Mouse (Mus musculus) CH12.LX (cell line): ENCODE results near the gene Srp68. TPM values are rescaled to one million over a fixed set of nuclear protein-coding genes. Genes with fewer than 3 reads are reported as not detected.
A peak's percentile ranks its signal among the peaks of the same experiment; 100 is the strongest.

Source experiments
- DNase-seq: peaks from one replicate; pipeline ENCODE4 v3.0.0-alpha.2; 2013; ENCODE audit errors: extremely low read depth
- H3K27ac ChIP-seq: 2 replicates; pipeline ENCODE4 v1.5.1; 2012; ENCODE audit warnings: low read depth, mild to moderate bottlenecking, control low read depth, moderate library complexity; ENCODE audit not compliant: insufficient read depth
- H3K27me3 ChIP-seq: replicated peaks from 2 replicates; pipeline ENCODE3; 2012; ENCODE audit warnings: inconsistent platforms
- H3K36me3 ChIP-seq, 2 experiments: replicated peaks in 1 of 2; 2 replicates each; pipeline versions ENCODE3 to v1.6.1; 2012; ENCODE audit warnings: inconsistent platforms in 1 of 2, low read length in 1 of 2, mild to moderate bottlenecking in 1 of 2, mixed read lengths in 1 of 2, moderate library complexity in 1 of 2; ENCODE audit not compliant: control insufficient read depth in 1 of 2, insufficient read depth in 1 of 2
- H3K4me1 ChIP-seq, 2 experiments: 2 replicates each; pipeline ENCODE4 v1.6.1; 2012; ENCODE audit warnings: inconsistent platforms in 1 of 2, moderate library complexity in 1 of 2; ENCODE audit not compliant: insufficient read depth in 2 of 2, control insufficient read depth in 1 of 2
- H3K4me2 ChIP-seq: 2 replicates; pipeline ENCODE4 v1.6.1; 2012; ENCODE audit warnings: low read depth, mild to moderate bottlenecking, control low read depth; ENCODE audit not compliant: poor library complexity, insufficient read depth, severe bottlenecking
- H3K4me3 ChIP-seq, 3 experiments: fragments of 150-350 bp in 1 of 3; sonication (generic) in 1 of 3; replicated peaks in 1 of 3; 2 replicates each; pipeline versions ENCODE3 to v1.5.1; 2011 to 2012; ENCODE audit warnings: low read depth in 2 of 3, low read length in 2 of 3, mild to moderate bottlenecking in 2 of 3, moderate library complexity in 2 of 3, control low read depth in 1 of 3, improper control_type of control experiment in 1 of 3, inconsistent platforms in 1 of 3, mixed read lengths in 1 of 3; ENCODE audit not compliant: poor library complexity in 1 of 3
- H3K79me2 ChIP-seq: replicated peaks from 2 replicates; pipeline ENCODE4 v1.6.1; 2012; ENCODE audit warnings: mild to moderate bottlenecking, moderate library complexity; ENCODE audit not compliant: control insufficient read depth, poor library complexity, insufficient read depth, severe bottlenecking; ENCODE audit errors: extremely low read depth
- H3K9ac ChIP-seq: 2 replicates; pipeline ENCODE4 v1.6.1; 2012; ENCODE audit warnings: low read depth, mild to moderate bottlenecking, control low read depth, moderate library complexity; ENCODE audit not compliant: insufficient read depth
- H3K9me3 ChIP-seq: replicated peaks from 2 replicates; pipeline ENCODE3; 2012; ENCODE audit warnings: low read length, inconsistent platforms, mixed read lengths
- CTCF ChIP-seq, 2 experiments: IDR thresholded peaks in 1 of 2; conservative IDR thresholded peaks in 1 of 2; 2 replicates each; pipeline ENCODE4 v1.5.1; 2011 to 2012; ENCODE audit warnings: low read depth in 2 of 2, low read length in 2 of 2, improper control_type of control experiment in 1 of 2, inconsistent platforms in 1 of 2, mild to moderate bottlenecking in 1 of 2, moderate library complexity in 1 of 2
- ELF1 ChIP-seq: IDR thresholded peaks from 2 replicates; pipeline ENCODE4 v1.6.1; 2014; ENCODE audit warnings: low read depth, mild to moderate bottlenecking, inconsistent platforms, low read length, improper control_type of control experiment
- HCFC1 ChIP-seq: IDR thresholded peaks from 2 replicates; pipeline ENCODE4 v1.6.1; 2012; ENCODE audit warnings: low read depth, mild to moderate bottlenecking, inconsistent platforms, low read length, improper control_type of control experiment
- IRF4 ChIP-seq: IDR thresholded peaks from 2 replicates; pipeline ENCODE4 v1.6.1; 2014; ENCODE audit warnings: low read depth, mild to moderate bottlenecking, inconsistent platforms, low read length, improper control_type of control experiment
- KAT2A ChIP-seq: IDR thresholded peaks from 2 replicates; pipeline ENCODE4 v1.6.1; 2012; ENCODE audit warnings: low read length, improper control_type of control experiment, inconsistent platforms; ENCODE audit not compliant: insufficient replicate concordance
- MEF2A ChIP-seq: IDR thresholded peaks from 2 replicates; pipeline ENCODE4 v1.6.1; 2014; ENCODE audit warnings: low read depth, mild to moderate bottlenecking, inconsistent platforms, low read length, improper control_type of control experiment, borderline replicate concordance
- PAX5 ChIP-seq: IDR thresholded peaks from 2 replicates; pipeline ENCODE4 v1.6.1; 2012; ENCODE audit warnings: low read length, inconsistent platforms, mixed read lengths
- POLR2A ChIP-seq: IDR thresholded peaks from 2 replicates; pipeline ENCODE4 v1.6.1; 2011; ENCODE audit warnings: low read depth, mild to moderate bottlenecking, improper control_type of control experiment, low read length
- RAD21 ChIP-seq: IDR thresholded peaks from 2 replicates; pipeline ENCODE4 v1.6.1; 2011; ENCODE audit warnings: low read depth, mild to moderate bottlenecking, low read length, improper control_type of control experiment, moderate library complexity
- SMC3 ChIP-seq: IDR thresholded peaks from 2 replicates; pipeline ENCODE4 v1.6.1; 2011; ENCODE audit warnings: low read depth, low read length, improper control_type of control experiment
- ZKSCAN1 ChIP-seq: IDR thresholded peaks from 2 replicates; pipeline ENCODE4 v1.6.1; 2012; ENCODE audit warnings: low read depth, inconsistent platforms, low read length, improper control_type of control experiment, borderline replicate concordance
- ZNF384 ChIP-seq: IDR thresholded peaks from 2 replicates; pipeline ENCODE4 v1.6.1; 2012; ENCODE audit warnings: low read depth, low read length, improper control_type of control experiment, inconsistent platforms
- dilution Hi-C: fragments of 300-500 bp; cut with MboI; formaldehyde crosslinking; loops from 2 replicates; pipeline ENCODE4 v1.14.3; 2020; ENCODE audit warnings: low sequenced_read_pairs; ENCODE audit not compliant: extremely low pct_unique_long_range_greater_than_20kb, extremely low pct_ligation_motif_present
- in situ Hi-C: fragments of 300-500 bp; cut with MboI; formaldehyde crosslinking; loops from 3 replicates; pipeline ENCODE4 v1.14.3; 2019; ENCODE audit warnings: low sequenced_read_pairs, low pct_ligation_motif_present, low pct_unique_long_range_greater_than_20kb, mixed read lengths
- polyA plus RNA-seq: library from polyadenylated mRNA; unstranded; fragments of >175 nt; gene quantifications from 2 replicates; pipeline ENCODE4 v1.2.1, GENCODE M21; 2012; ENCODE audit warnings: low read depth; ENCODE audit not compliant: insufficient read length
- total RNA-seq, 2 experiments: library from RNA; depleted of rRNA; stranded (reverse); fragments of 300-350 nt in 1 of 2; fragments of >200 nt in 1 of 2; gene quantifications; 2 replicates each; pipeline ENCODE4 v1.2.3; 2012 to 2014

Gene Srp68
- total and polyA plus RNA-seq, 3 experiments: 53.2 to 184 (median 74.7) TPM

GRCm38 (mm10) chr11:116195252-116195651, 78.8 kb downstream of the Srp68 start:
- H3K27ac ChIP-seq: peak overlapping the region; percentile 59
- H3K4me1 ChIP-seq: peaks cover 14 to 40% of the 10 kb centered on the region in 2 experiments
- TF ChIP-seq MEF2A (no peak), POLR2A (peak; percentile 30; the same call in 1 of the 2 replicates), IRF4 (peak; percentile 21; the same call in 1 of the 2 replicates), SMC3 (no peak), KAT2A (no peak), ELF1 (peak; percentile 74), CTCF (conservative IDR thresholded peaks at IDR 0.05 in 1 of 2, IDR thresholded peaks at IDR 0.05 in 1 of 2; ENCODE audit: low read depth in 2 of 2, low read length in 2 of 2) (peak; percentile 22 to 30; a peak in 3 of 4 replicates), PAX5 (no peak), ZNF384 (0 out of 2 replicates have a peak, but pooled peaks have one; percentile 2), HCFC1 (peak; percentile 59), ZKSCAN1 (no peak), RAD21 (no peak)
- H3K4me3 ChIP-seq: peak overlapping the region in 1 of 3 experiments; percentile 14
- dilution Hi-C loops (no loop called here), in situ Hi-C loops (no loop called here)
- H3K9ac ChIP-seq: peak overlapping the region; percentile 63
- no peaks in the 10 kb centered on the region for H3K9me3 ChIP-seq
- peaks cover 10% of the 10 kb centered on the region for H3K79me2 ChIP-seq
- DNase-seq: peak; percentile 50
- no peaks in the 10 kb centered on the region for H3K27me3 ChIP-seq
- H3K36me3 ChIP-seq: peaks cover 9 to 27% of the 10 kb centered on the region in 2 experiments
- peak overlapping the region; percentile 52 for H3K4me2 ChIP-seq

Other genes starting within 250 kb of the Srp68 start
- 340 and 455 TPM in 2 replicates for gene H3f3b, start 246.3 kb downstream of the Srp68 start, total RNA-seq (2012; rRNA removed)
- gene H3f3b, start 246.3 kb downstream of the Srp68 start, total RNA-seq (2014; rRNA removed): 567 and 573 TPM in 2 replicates
- 862 and 889 TPM in 2 replicates for gene H3f3b, start 246.3 kb downstream of the Srp68 start, polyA plus RNA-seq
- gene Unk, start 243.9 kb downstream of the Srp68 start, total RNA-seq (2012; rRNA removed): 22.2 and 24.7 TPM in 2 replicates
- gene Unk, start 243.9 kb downstream of the Srp68 start, total RNA-seq (2014; rRNA removed): 18.5 and 20.9 TPM in 2 replicates
- 30.5 and 35.0 TPM in 2 replicates for gene Unk, start 243.9 kb downstream of the Srp68 start, polyA plus RNA-seq
- gene Unc13d, start 196.3 kb downstream of the Srp68 start, total RNA-seq (2012; rRNA removed): 12.2 and 14.0 TPM in 2 replicates
- 8.9 and 9.6 TPM in 2 replicates for gene Unc13d, start 196.3 kb downstream of the Srp68 start, total RNA-seq (2014; rRNA removed)
- 15.7 and 16.8 TPM in 2 replicates for gene Unc13d, start 196.3 kb downstream of the Srp68 start, polyA plus RNA-seq
- gene Wbp2, start 187.2 kb downstream of the Srp68 start, total RNA-seq (2012; rRNA removed): 27.1 and 30.7 TPM in 2 replicates
- gene Wbp2, start 187.2 kb downstream of the Srp68 start, total RNA-seq (2014; rRNA removed): 14.0 and 15.2 TPM in 2 replicates
- 70.8 and 97.1 TPM in 2 replicates for gene Wbp2, start 187.2 kb downstream of the Srp68 start, polyA plus RNA-seq
- gene Trim47, start 147.0 kb downstream of the Srp68 start, total RNA-seq (2012; rRNA removed): 0.21 and 0.38 TPM in 2 replicates
- 0.21 TPM in 1 of 2 replicates, not detected in the other for gene Trim47, start 147.0 kb downstream of the Srp68 start, total RNA-seq (2014; rRNA removed)
- 0.50 TPM in 1 of 2 replicates, not detected in the other for gene Trim47, start 147.0 kb downstream of the Srp68 start, polyA plus RNA-seq
- 2.0 and 2.8 TPM in 2 replicates for gene Trim65, start 143.1 kb downstream of the Srp68 start, total RNA-seq (2012; rRNA removed)
- 0.66 and 0.81 TPM in 2 replicates for gene Trim65, start 143.1 kb downstream of the Srp68 start, total RNA-seq (2014; rRNA removed)
- gene Trim65, start 143.1 kb downstream of the Srp68 start, polyA plus RNA-seq: 1.1 and 1.4 TPM in 2 replicates
- 157 and 159 TPM in 2 replicates for gene Mrpl38, start 135.3 kb downstream of the Srp68 start, total RNA-seq (2012; rRNA removed)
- gene Mrpl38, start 135.3 kb downstream of the Srp68 start, total RNA-seq (2014; rRNA removed): 95.6 and 109 TPM in 2 replicates
- 171 and 188 TPM in 2 replicates for gene Mrpl38, start 135.3 kb downstream of the Srp68 start, polyA plus RNA-seq
- gene Fbf1, start 106.1 kb downstream of the Srp68 start, total RNA-seq (2012; rRNA removed): 44.8 and 45.5 TPM in 2 replicates
- gene Fbf1, start 106.1 kb downstream of the Srp68 start, total RNA-seq (2014; rRNA removed): 23.9 and 26.6 TPM in 2 replicates
- gene Fbf1, start 106.1 kb downstream of the Srp68 start, polyA plus RNA-seq: 39.0 and 40.7 TPM in 2 replicates
- gene Ten1, start 75.4 kb downstream of the Srp68 start, total RNA-seq (2012; rRNA removed): 76.5 and 77.4 TPM in 2 replicates
- 66.7 and 74.4 TPM in 2 replicates for gene Ten1, start 75.4 kb downstream of the Srp68 start, total RNA-seq (2014; rRNA removed)
- 70.4 and 81.8 TPM in 2 replicates for gene Ten1, start 75.4 kb downstream of the Srp68 start, polyA plus RNA-seq
- gene Acox1, start 75.2 kb downstream of the Srp68 start, total RNA-seq (2012; rRNA removed): 19.3 and 21.0 TPM in 2 replicates
- 17.1 and 18.7 TPM in 2 replicates for gene Acox1, start 75.2 kb downstream of the Srp68 start, total RNA-seq (2014; rRNA removed)
- 20.3 and 20.4 TPM in 2 replicates for gene Acox1, start 75.2 kb downstream of the Srp68 start, polyA plus RNA-seq
- 0.17 and 0.21 TPM in 2 replicates for gene Evpl, start 36.1 kb downstream of the Srp68 start, total RNA-seq (2012; rRNA removed)
- 0.09 TPM in 1 of 2 replicates, not detected in the other for gene Evpl, start 36.1 kb downstream of the Srp68 start, total RNA-seq (2014; rRNA removed)
- 0.20 and 0.23 TPM in 2 replicates for gene Evpl, start 36.1 kb downstream of the Srp68 start, polyA plus RNA-seq
- gene Galr2, start 6.7 kb upstream of the Srp68 start, total RNA-seq (2012; rRNA removed): 0.38 and 0.85 TPM in 2 replicates
- gene Galr2, start 6.7 kb upstream of the Srp68 start, total RNA-seq (2014; rRNA removed): 0.21 TPM in 1 of 2 replicates, not detected in the other
- 1.6 and 1.7 TPM in 2 replicates for gene Galr2, start 6.7 kb upstream of the Srp68 start, polyA plus RNA-seq
- 34.0 and 42.1 TPM in 2 replicates for gene Exoc7, start 33.0 kb upstream of the Srp68 start, total RNA-seq (2012; rRNA removed)
- gene Exoc7, start 33.0 kb upstream of the Srp68 start, total RNA-seq (2014; rRNA removed): 32.2 and 38.8 TPM in 2 replicates
- 51.8 and 57.6 TPM in 2 replicates for gene Exoc7, start 33.0 kb upstream of the Srp68 start, polyA plus RNA-seq
- gene Foxj1, start 61.2 kb upstream of the Srp68 start, total RNA-seq (2012; rRNA removed): 0.67 and 2.6 TPM in 2 replicates
- 2.0 and 3.0 TPM in 2 replicates for gene Foxj1, start 61.2 kb upstream of the Srp68 start, total RNA-seq (2014; rRNA removed)
- 0.12 and 0.26 TPM in 2 replicates for gene Foxj1, start 61.2 kb upstream of the Srp68 start, polyA plus RNA-seq
- 17.2 and 39.3 TPM in 2 replicates for gene Rnf157, start 138.8 kb upstream of the Srp68 start, total RNA-seq (2012; rRNA removed)
- 7.2 and 8.7 TPM in 2 replicates for gene Rnf157, start 138.8 kb upstream of the Srp68 start, total RNA-seq (2014; rRNA removed)
- 8.7 and 10.9 TPM in 2 replicates for gene Rnf157, start 138.8 kb upstream of the Srp68 start, polyA plus RNA-seq
- gene Ubald2, start 159.9 kb upstream of the Srp68 start, total RNA-seq (2012; rRNA removed): 321 and 436 TPM in 2 replicates
- gene Ubald2, start 159.9 kb upstream of the Srp68 start, total RNA-seq (2014; rRNA removed): 291 and 336 TPM in 2 replicates
- gene Ubald2, start 159.9 kb upstream of the Srp68 start, polyA plus RNA-seq: 222 and 228 TPM in 2 replicates
- 0.13 and 0.38 TPM in 2 replicates for gene Qrich2, start 192.0 kb upstream of the Srp68 start, total RNA-seq (2012; rRNA removed)
- 0.23 and 0.32 TPM in 2 replicates for gene Qrich2, start 192.0 kb upstream of the Srp68 start, total RNA-seq (2014; rRNA removed)
- gene Qrich2, start 192.0 kb upstream of the Srp68 start, polyA plus RNA-seq: 0.29 and 0.37 TPM in 2 replicates
- gene Prpsap1, start 220.0 kb upstream of the Srp68 start, total RNA-seq (2012; rRNA removed): 114 and 118 TPM in 2 replicates
- 79.8 and 93.5 TPM in 2 replicates for gene Prpsap1, start 220.0 kb upstream of the Srp68 start, total RNA-seq (2014; rRNA removed)
- gene Prpsap1, start 220.0 kb upstream of the Srp68 start, polyA plus RNA-seq: 112 and 114 TPM in 2 replicates